Mouse (Mus musculus) neutrophil, adult 5-6 weeks (primary cell): ENCODE measurements at regions not wholly inside any gene's neighbourhood (a gene's known extent, or its start where the extent isn't known, plus 50 kb on each side); places are given as distances from the start of the nearest gene placed in this dataset.
A peak's percentile ranks its signal among the peaks of the same experiment; 100 is the strongest.

Experiments
- ATAC-seq: fragments of 151-379, 151-347 bp; 2 replicates; pipeline ENCODE4 v1.8.0; 2017; ENCODE audit warnings: mild to moderate bottlenecking, moderate TSS enrichment; ENCODE audit not compliant: insufficient number of reproducible peaks, poor library complexity, low FRiP score, severe bottlenecking; ENCODE audit errors: extremely low read depth

DNA sequence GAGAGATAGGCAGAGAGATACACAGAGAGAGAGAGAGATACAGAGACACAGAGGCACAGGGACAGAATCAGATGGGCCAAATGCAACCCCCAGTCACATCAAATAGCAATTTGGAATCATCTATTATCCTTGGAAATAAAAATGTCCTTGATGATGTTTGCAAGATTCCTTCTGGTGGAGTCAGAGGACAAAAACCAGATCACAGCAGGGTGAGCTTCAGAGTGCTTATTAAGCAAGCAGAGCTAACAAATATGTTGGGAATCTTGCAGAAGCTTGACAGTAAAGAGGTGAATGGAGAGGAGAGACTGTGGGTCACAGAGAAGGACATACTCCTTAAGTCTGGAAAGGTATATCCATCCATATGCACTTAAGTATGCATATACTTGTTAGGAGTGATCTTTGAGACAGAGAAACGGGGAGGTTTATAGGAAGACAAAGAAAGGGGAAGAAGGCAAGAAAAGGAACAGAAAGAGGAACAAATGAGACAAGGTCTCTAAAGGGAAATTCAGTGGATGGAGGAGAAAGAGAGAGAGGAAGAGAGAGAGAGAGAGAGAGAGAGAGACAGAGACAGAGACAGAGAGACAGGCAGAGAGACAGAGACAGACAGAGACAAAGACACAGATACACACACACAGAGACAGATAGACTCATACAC is 293.0 kb downstream of the Btg1 start:
- peak; percentile 42; the same call in 1 of the 2 replicates for ATAC-seq

DNA sequence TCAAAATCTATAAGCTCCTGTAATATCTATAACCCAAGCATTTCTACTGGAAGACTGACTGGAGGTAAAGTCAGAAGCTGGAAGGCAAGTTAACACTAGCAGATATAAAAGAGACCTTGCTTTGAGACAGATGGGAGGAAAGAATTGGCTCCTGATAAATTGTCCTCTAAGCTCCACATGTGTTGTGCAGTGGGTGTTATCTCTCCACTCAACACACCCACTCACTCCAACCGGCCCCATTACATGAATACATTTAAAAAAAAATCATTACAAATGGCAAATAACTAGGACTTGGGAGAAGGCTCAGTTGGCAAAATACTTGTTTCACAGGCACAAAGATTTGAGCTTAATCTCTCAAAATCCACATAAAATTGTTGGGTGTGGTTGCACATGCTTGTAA is 304.4 kb downstream of the Btg1 start:
- ATAC-seq: no peak

- no peak for ATAC-seq
Observed at GRCm38 (mm10) chr10:96924266-96924672, 307.5 kb downstream of the Btg1 start.

- no peak for ATAC-seq
Observed at GRCm38 (mm10) chr10:96924722-96925121, 307.9 kb downstream of the Btg1 start.

DNA sequence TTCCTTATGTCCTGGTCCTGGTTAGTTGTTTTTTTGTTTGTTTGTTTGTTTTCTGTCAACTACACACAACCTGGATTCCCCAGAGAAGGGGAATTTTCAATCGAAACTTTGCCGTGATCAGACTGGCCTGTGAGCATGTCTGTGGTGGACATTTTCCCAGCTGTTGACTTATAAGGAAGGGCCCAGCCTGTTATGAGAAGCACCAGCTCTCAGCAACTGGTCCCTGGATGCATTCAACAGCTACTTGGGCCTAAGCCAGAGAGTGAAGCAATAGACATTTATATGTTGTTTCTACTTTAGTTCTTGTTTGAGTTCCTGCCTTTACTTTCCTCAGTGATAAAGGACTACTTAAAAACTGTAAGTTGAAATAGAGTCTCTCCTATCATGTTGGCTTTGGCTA is 309.0 kb downstream of the Btg1 start:
- no peak for ATAC-seq

GRCm38 (mm10) chr10:96934661-96935060 is 317.9 kb downstream of the Btg1 start:
- ATAC-seq: peak; percentile 72; the same call in 1 of the 2 replicates

- no peak for ATAC-seq
Observed at GRCm38 (mm10) chr10:96940887-96941518, 324.2 kb downstream of the Btg1 start.

GRCm38 (mm10) chr10:96944229-96944628 is 327.4 kb downstream of the Btg1 start:
- no peak for ATAC-seq

DNA sequence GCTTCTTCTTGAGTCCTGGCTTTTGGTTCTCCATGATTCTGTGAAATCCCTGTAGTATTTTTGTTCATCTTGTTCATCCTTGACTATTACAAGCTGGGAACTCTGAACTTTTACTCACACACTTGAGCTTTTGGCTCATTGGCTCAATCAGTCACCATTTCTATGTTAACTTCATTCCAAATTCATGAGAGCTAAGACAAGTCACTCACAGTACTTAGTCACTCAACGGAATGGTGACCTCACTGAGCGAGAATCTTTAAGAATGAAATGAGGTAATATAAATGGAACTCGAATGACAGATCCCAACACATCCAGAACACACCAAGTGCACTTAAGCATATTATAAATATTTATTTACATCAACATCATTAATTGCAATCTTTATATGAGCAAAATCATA is 331.2 kb downstream of the Btg1 start:
- no peak for ATAC-seq

DNA sequence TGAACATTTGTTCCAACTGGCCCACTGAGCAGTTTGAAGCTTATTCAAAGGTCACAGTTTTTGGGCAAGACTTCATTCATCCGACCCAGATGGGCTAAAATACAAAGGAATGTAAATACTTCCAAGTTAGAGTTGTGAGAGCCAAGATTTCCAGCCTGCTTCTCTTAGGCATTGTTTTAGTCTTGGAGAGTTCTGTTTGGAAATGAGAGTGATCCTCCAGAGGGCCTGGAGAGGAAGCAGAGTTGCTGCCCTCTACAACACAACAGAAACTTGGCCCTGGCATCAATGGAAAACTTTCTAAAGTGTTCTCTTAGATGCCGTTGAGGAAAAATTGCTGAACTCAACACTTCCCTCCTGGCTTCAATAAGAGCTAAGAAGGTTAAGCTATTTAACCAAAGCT is 332.1 kb downstream of the Btg1 start:
- no peak for ATAC-seq

DNA sequence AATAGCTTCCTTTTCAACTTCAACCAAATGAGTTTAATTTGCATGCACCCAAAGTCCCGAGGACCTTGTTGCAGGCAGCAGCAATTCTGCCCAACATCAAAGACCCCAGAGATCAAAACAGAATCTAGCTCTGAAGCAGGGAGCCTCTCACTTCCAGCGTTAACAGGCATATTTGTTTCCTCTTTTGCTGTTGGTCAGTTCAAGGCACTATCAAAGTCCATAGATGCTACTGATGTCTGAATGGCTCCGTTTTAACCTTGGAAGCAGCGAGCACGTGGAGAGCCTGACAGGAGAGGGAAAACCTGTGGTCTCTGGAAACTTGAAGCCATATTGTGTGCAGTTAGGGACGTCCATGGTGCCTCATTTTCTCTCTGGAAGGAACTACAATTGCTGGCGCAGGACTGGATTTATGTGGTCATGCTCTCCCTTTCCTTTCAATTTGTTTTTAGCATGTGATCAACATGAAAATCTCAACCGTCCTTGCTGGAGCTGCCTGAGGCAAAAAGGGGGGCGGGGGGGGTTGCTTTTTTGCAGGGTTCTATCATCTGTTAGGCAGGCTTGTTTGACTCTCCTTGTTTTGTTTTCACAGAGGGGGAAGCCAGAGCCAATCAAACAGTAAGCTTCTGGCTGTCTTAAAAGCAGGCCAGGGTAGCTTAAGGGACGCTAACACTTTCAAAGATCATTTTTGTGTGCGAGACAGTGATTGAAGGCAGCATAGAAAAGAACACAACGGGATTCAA is 338.4 kb downstream of the Btg1 start:
- no peak for ATAC-seq

DNA sequence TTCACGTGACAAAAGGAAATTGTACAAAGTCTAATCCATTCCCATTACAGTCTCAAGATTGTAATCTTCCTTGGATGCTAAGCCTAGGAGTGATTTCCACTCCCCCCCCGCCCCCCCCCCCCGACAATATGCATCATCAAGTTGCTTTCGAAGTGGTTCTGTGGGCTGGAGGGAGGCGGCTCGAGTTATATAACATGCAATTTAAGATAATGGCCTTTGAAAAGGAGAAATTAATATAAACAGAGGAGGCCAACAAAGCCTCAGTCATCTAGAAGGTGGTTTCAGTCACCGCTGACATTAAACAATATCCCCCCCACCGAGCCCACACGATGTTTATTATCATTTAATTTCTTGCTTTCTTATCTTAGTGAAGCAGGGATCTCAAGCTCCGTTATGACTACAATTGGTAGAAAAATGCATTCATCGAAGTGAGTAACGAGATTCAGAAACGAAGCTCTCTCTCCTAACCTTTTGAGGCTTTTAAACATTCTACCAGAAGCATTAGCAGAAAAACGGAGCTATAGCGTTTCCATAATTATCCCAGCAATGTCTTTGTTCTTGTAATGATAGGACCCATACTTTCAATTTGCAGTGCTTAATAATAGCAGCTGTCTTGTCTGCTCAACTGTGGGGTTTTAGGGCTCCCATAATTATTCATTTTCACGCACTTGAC is 339.1 kb downstream of the Btg1 start:
- ATAC-seq: no peak

DNA sequence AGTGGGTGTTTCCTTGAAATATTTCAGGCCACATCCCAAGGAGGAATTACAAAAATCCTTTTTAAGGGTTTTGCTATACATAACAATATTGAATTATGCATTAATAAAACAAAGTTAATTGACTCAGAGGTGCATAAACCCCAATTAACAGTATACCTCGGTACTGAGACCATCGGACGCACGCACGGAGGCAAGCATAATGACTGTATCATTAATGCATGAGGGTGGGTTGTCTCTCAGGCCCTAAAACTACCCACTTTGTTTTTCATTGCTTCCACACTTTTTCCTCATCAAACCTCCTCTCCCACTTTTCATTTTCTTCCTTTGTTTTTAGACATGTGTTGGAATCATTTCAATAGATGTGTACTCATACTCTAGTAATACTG is 339.6 kb downstream of the Btg1 start:
- ATAC-seq: no peak

- no peak for ATAC-seq
Observed at GRCm38 (mm10) chr10:96957019-96957418, 340.2 kb downstream of the Btg1 start.

- ATAC-seq: no peak
Observed at GRCm38 (mm10) chr10:96969825-96970224, 353.0 kb downstream of the Btg1 start.

- no peak for ATAC-seq
Observed at GRCm38 (mm10) chr10:96970737-96971136, 353.9 kb downstream of the Btg1 start.

DNA sequence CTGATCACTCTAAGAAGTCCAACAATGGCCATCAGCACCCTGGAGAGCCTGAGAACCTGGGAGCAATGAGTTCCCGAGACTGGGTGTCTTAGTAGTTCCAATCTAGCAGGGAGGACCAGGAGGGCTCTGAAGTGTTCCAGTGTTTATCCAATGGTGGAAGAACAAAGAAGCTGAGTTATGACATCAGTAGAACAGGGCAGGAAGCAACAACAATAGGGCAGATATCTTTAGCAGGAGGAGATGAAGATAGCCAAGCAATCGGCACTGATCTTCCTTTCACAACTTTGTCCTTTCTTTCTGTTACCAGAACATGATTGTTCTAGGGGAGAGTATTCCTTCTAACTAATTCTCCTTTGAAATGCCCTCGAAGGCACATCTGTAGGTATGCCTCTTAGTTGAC is 355.0 kb downstream of the Btg1 start:
- no peak for ATAC-seq

DNA sequence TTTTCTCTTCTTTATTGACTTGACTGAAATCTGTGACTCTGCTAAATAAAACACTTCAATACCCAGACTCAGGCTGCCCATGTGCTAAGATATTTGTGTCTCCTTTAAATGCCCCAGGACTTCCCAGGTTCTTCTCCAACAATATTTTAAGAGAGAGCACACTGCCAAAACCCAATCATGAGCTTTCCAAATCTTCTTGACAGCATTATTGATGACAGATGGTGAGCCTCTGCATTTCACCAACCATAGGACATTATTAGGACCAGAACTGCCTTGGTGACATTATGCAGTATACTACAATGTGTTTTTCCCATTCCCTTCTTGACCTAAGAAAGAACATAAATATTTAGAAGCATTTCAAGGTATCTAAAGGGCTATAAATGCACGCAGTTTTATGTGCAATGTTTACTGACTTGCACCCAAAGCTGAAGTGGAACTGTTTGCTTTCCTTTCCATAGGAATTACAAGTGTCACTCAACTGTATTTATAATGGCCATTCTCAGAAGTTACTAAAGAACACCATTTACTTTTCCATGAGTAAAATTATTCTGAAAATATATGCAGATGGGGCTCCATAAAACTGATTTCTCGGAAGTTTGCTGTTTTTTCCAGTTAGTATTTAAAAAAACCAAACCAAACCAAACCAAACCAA is 357.6 kb downstream of the Btg1 start:
- no peak for ATAC-seq

GRCm38 (mm10) chr10:96976691-96977090 is 359.9 kb downstream of the Btg1 start:
- ATAC-seq: no peak
